Mouse (Mus musculus) liver, postnatal 0 days (tissue): ENCODE data around the gene Tamm41.

Experiments used
- CTCF ChIP-seq: sonication (generic); IDR thresholded peaks from 2 replicates; pipeline ENCODE4 v1.5.1; 2016; ENCODE audit warnings: antibody characterized with exemption, low read depth
- EP300 ChIP-seq: IDR thresholded peaks from 2 replicates; pipeline ENCODE4 v1.6.1; 2016; ENCODE audit warnings: antibody characterized with exemption, low read depth, mild to moderate bottlenecking

DNA sequence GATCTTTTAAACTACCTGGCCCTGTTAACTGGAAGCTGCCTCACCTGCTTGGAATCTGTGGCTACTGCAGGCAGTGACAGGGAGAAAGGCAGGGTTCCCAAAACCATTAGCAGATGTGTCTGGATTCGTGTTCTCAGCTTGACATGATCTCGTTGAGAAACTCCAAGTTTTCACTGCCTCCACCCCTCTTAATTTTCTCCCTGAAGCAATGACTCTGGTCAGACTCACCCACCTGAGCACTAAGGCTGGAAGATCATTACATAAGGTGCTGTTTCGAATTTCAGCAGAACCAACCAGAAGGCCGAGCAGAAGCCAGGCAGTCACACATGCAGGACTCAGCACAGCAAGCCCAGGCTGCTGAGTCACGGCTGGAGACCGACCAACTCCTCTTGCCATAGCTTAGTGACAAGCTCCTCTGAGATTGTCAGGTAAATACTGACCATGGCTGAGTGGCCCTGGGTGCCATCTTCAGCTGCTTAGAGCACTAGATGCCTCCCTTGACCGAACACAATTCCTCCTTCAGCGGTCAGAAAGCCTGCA, 32.3 kb downstream of the Tamm41 start:
- no peak for TF ChIP-seq CTCF
- TF ChIP-seq EP300: no peak
